Mouse (Mus musculus) liver, embryonic 13.5 days (tissue): ENCODE data around the gene Ube2z. TPM values are rescaled to one million over a fixed set of nuclear protein-coding genes. Genes with fewer than 3 reads are reported as not detected.
A peak's percentile ranks its signal among the peaks of the same experiment; 100 is the strongest.

Experiments
- ATAC-seq: fragments of 200-750 bp; cut with Nextera tagmentation; 2 replicates; pipeline ENCODE4 v1.8.0; 2017; ENCODE audit warnings: low read depth, mild to moderate bottlenecking, moderate number of reproducible peaks, moderate library complexity
- DNase-seq: peaks from one replicate; pipeline ENCODE4 v3.0.0; 2022
- H3K27ac ChIP-seq: fragments of 300-500 bp; sonication (generic); 2 replicates; pipeline ENCODE4 v1.5.1; 2015; ENCODE audit warnings: moderate library complexity, mild to moderate bottlenecking, inconsistent platforms
- H3K27me3 ChIP-seq: fragments of 300-500 bp; sonication (generic); 2 replicates; pipeline ENCODE4 v1.6.1; 2015; ENCODE audit warnings: mild to moderate bottlenecking, inconsistent platforms
- H3K36me3 ChIP-seq: fragments of 300-500 bp; sonication (generic); 2 replicates; pipeline ENCODE4 v1.6.1; 2015; ENCODE audit warnings: mild to moderate bottlenecking, inconsistent platforms
- H3K4me1 ChIP-seq: fragments of 300-500 bp; sonication (generic); replicated peaks from 2 replicates; pipeline ENCODE4 v1.6.1; 2015; ENCODE audit warnings: inconsistent platforms
- H3K4me2 ChIP-seq: fragments of 300-500 bp; sonication (generic); 2 replicates; pipeline ENCODE4 v1.6.1; 2015; ENCODE audit warnings: inconsistent platforms, mild to moderate bottlenecking, moderate library complexity
- H3K4me3 ChIP-seq: fragments of 300-500 bp; sonication (generic); replicated peaks from 2 replicates; pipeline ENCODE4 v1.5.1; 2015; ENCODE audit warnings: mild to moderate bottlenecking, inconsistent platforms
- H3K9ac ChIP-seq: fragments of 300-500 bp; sonication (generic); 2 replicates; pipeline ENCODE4 v1.6.1; 2015; ENCODE audit warnings: mild to moderate bottlenecking, inconsistent platforms
- H3K9me3 ChIP-seq: fragments of 300-500 bp; sonication (generic); replicated peaks from 2 replicates; pipeline ENCODE4 v1.6.1; 2016; ENCODE audit warnings: inconsistent platforms
- WGBS: fragments of 180-500 bp; shearing (Covaris S2); methylation state at CpG from one replicate; pipeline ENCODE4 v1.1.7; 2015; ENCODE audit not compliant: insufficient replicate concordance; 5-methylcytosine and 5-hydroxymethylcytosine counted together
- polyA plus RNA-seq: library from polyadenylated mRNA; unstranded; fragments of >200 nt; fragmentation: Nextera tagmentation; extraction: Ambion mirVana; gene quantifications from 2 replicates; pipeline ENCODE4 v1.2.1, GENCODE M21; 2015

The Ube2z gene
- polyA plus RNA-seq, 1 experiment from 2014 or later = 13.7 TPM

DNA sequence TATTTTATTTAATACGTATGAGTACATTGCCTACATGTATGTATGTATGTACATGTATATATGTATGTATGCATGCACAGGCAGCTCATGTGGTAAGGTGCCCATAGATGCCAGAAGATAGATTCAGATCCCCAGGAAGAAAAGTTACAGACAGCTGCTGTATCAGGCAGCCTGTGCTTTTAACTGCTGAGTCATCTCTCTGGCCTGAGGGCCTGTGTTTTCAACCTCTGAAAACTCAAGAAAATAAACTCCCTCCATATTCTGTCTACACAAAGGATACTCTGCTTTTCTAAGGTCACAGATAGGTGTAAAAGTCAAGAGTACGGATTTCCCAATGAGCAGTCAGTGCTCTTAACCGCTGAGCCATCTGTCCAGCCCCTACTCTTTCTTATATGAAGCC is 14.3 kb downstream of the Ube2z start:
- peak overlapping the region; percentile 47; the same call in 1 of the 2 replicates for H3K27ac ChIP-seq
- 85% methylated on average over 3 of the region's 3 CpGs for whole genome bisulfite sequencing
- H3K9ac ChIP-seq = no peak overlapping the region
- no peaks in the 10 kb centered on the region for H3K27me3 ChIP-seq
- no peak overlapping the region for H3K4me3 ChIP-seq
- H3K4me1 ChIP-seq = peaks cover 15% of the 10 kb centered on the region; the same call in 1 of the 2 replicates
- ATAC-seq (no peak), DNase-seq (no peak)
- H3K9me3 ChIP-seq = no peaks in the 10 kb centered on the region
- H3K36me3 ChIP-seq = peaks cover 96% of the 10 kb centered on the region
- H3K4me2 ChIP-seq = no peak overlapping the region

DNA sequence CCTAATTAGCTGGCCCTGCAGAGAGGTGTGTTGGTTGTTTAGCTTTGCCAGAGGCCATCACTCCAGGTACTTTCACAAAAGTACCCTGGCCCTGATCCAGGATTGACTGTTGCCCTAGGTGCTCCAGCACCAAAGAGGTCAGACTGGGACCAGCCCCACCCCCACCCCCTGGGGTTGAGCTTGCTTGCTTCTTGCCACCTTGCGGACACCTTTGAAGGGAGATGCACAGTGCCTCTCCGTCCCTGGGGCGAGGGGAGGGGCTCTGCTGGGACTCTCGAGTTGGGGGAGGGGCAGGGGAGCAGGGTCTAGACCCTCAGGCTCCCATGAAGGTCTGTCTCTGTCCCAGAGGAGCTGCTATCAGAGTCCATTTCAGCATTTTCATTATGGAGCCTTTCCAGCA is 15.2 kb downstream of the Ube2z start:
- Histone ChIP-seq H3K27ac (no peak overlapping the region), H3K9me3 (no peaks in the 10 kb centered on the region), H3K4me2 (no peak overlapping the region), H3K4me1 (peaks cover 15% of the 10 kb centered on the region; the same call in 1 of the 2 replicates), H3K36me3 (peaks cover 96% of the 10 kb centered on the region), H3K27me3 (no peaks in the 10 kb centered on the region), H3K4me3 (no peak overlapping the region), H3K9ac (no peak overlapping the region)
- DNase-seq (no peak), ATAC-seq (no peak)
- WGBS = 89% methylated on average over 4 of the region's 4 CpGs

DNA sequence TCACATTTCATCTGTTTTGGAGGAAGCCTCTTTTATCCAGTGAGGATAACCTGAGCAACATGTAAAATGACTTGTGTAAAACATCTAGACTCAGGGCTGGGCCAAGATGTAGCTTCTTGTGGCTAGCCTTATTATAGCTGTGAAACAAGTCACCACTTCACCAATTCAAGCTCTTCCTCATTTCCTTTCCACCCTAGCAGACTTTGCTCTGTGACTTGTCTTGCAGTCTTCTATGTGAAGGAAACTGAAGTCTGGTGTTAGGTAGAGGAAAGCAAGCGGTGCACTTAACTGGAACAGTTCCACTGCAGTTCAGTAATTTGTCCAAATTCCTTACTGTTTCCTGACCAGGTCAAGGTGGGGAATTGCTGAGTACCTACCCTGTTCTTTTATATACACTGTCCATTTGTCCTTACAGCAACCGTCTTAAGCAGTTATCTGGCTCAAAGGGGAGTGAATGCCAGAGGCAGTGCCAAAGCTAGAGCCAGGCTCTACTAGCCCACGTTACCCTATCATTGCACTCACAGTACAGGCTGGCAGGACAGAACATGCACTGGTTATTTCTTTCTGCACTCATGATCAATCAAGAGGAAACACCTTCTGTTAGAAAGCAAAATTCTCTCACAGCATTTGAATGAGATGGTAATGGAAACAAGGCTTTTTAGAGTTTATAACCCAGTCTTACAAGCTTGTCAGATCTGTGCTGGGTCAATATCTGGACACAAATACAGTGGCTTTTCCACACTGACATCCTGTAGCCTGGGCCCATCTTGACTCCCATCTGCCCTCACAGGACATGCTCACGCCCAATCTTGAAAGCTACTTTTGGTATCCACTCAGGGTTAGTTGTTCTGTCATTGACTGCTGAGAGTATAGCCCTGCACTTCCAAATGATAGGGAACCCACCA is 17.5 kb downstream of the Ube2z start:
- H3K4me3 ChIP-seq = no peak overlapping the region
- whole genome bisulfite sequencing = 75% methylated on average over 4 of the region's 4 CpGs
- no peaks in the 10 kb centered on the region for H3K27me3 ChIP-seq
- ATAC-seq (no peak), DNase-seq (no peak)
- H3K4me2 ChIP-seq = no peak overlapping the region
- H3K4me1 ChIP-seq = peaks cover 15% of the 10 kb centered on the region; the same call in 1 of the 2 replicates
- H3K27ac ChIP-seq = no peak overlapping the region
- no peak overlapping the region for H3K9ac ChIP-seq
- no peaks in the 10 kb centered on the region for H3K9me3 ChIP-seq
- H3K36me3 ChIP-seq = peaks cover 96% of the 10 kb centered on the region

DNA sequence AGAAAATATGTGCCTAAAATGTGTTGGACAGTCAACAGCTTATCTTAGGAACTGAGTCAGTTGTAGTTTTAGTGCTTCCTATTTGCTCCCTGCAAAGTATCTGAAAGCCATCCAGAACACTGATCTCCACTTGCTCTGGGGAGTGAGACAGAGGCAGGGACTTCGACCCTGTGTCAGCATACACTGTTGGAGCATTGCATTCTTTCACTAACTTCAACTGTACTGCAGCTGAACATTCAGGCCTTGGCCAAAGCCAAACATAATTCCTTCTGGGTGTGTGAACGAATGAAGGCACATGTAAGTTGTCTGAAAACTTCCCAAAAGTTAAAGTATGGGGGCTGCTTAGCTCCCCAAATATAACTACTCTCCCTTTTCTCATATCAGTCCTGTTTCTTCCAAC is 18.4 kb downstream of the Ube2z start:
- no peak overlapping the region for H3K4me3 ChIP-seq
- H3K27me3 ChIP-seq = no peaks in the 10 kb centered on the region
- peaks cover 91% of the 10 kb centered on the region for H3K36me3 ChIP-seq
- no peaks in the 10 kb centered on the region for H3K9me3 ChIP-seq
- no peak overlapping the region for H3K4me2 ChIP-seq
- H3K9ac ChIP-seq = no peak overlapping the region
- 67% methylated on average over 2 of the region's 2 CpGs for WGBS
- DNase-seq = no peak
- peaks cover 15% of the 10 kb centered on the region; the same call in 1 of the 2 replicates for H3K4me1 ChIP-seq
- H3K27ac ChIP-seq = peak overlapping the region; percentile 31; the same call in 1 of the 2 replicates
- no peak for ATAC-seq

DNA sequence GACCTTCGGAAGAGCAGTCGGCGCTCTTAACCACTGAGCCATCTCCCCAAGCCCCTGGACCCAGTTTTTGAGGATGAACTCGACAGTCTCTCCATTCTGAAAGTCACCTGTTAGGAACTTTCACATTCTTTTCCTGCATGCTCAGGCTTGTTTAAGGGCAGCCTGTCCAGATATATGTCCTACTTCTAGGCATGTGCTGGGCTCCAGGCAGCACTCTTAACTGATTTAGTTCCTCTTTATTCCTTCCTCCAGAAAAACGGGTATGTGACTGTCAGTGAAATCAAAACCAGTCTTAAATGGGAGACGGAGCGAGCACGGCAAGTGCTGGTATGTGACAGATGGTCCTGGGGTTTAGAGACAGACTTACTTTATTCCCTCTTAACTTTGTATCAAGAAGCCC is 19.2 kb downstream of the Ube2z start:
- H3K4me3 ChIP-seq = no peak overlapping the region
- no peak overlapping the region for H3K27ac ChIP-seq
- H3K4me2 ChIP-seq = no peak overlapping the region
- no peak overlapping the region for H3K9ac ChIP-seq
- H3K27me3 ChIP-seq = no peaks in the 10 kb centered on the region
- DNase-seq (no peak), ATAC-seq (no peak)
- peaks cover 15% of the 10 kb centered on the region; the same call in 1 of the 2 replicates for H3K4me1 ChIP-seq
- H3K36me3 ChIP-seq = peaks cover 88% of the 10 kb centered on the region
- H3K9me3 ChIP-seq = no peaks in the 10 kb centered on the region
- 80% methylated on average over 8 of the region's 8 CpGs for WGBS

GRCm38 (mm10) chr11:96044803-96045567 is 20.2 kb downstream of the Ube2z start:
- H3K27me3 ChIP-seq = no peaks in the 10 kb centered on the region
- H3K27ac ChIP-seq = no peak overlapping the region
- no peak overlapping the region for H3K4me2 ChIP-seq
- H3K36me3 ChIP-seq = peaks cover 83% of the 10 kb centered on the region
- H3K4me3 ChIP-seq = no peak overlapping the region
- H3K9me3 ChIP-seq = no peaks in the 10 kb centered on the region
- H3K9ac ChIP-seq = no peak overlapping the region
- H3K4me1 ChIP-seq = peaks cover 15% of the 10 kb centered on the region; the same call in 1 of the 2 replicates
- ATAC-seq (no peak), DNase-seq (no peak)
- 89% methylated on average over 11 of the region's 11 CpGs for WGBS

DNA sequence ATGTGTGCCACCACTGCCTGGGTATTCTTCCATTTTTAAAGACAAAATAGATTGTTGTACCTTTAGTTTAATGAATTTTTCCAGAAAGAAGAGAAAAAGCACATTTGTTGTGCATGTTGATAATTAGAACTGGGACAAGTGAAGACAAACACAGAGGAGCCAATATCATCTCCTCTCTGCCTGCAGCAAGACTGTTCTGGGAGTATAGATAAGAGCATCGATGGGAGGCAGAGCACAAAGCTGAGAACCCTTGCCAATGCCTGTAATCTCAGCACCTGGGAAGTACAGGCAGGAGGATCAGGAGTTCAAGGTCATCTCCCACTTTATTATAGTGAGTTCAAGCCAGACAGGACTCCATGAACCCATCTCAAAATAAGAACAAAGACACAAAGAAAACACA is 26.6 kb downstream of the Ube2z start:
- Histone ChIP-seq H3K36me3 (peaks cover 49% of the 10 kb centered on the region), H3K4me3 (no peak overlapping the region), H3K4me1 (peaks cover 47% of the 10 kb centered on the region), H3K4me2 (no peak overlapping the region), H3K27me3 (no peaks in the 10 kb centered on the region), H3K9me3 (no peaks in the 10 kb centered on the region), H3K27ac (peak overlapping the region; percentile 43; the same call in 1 of the 2 replicates), H3K9ac (no peak overlapping the region)
- DNase-seq (peak; percentile 12), ATAC-seq (no peak)
- WGBS = 12% methylated on average over 1 of the region's 1 CpGs

- H3K4me2 ChIP-seq = no peak overlapping the region
- H3K9ac ChIP-seq = no peak overlapping the region
- DNase-seq (no peak), ATAC-seq (no peak)
- no peak overlapping the region for H3K4me3 ChIP-seq
- peaks cover 41% of the 10 kb centered on the region for H3K36me3 ChIP-seq
- no peak overlapping the region for H3K27ac ChIP-seq
- H3K4me1 ChIP-seq = peaks cover 48% of the 10 kb centered on the region
- H3K27me3 ChIP-seq = no peaks in the 10 kb centered on the region
- no peaks in the 10 kb centered on the region for H3K9me3 ChIP-seq
- WGBS = 55% methylated on average over 5 of the region's 5 CpGs
Observed at GRCm38 (mm10) chr11:96037499-96037898, 27.7 kb downstream of the Ube2z start.

DNA sequence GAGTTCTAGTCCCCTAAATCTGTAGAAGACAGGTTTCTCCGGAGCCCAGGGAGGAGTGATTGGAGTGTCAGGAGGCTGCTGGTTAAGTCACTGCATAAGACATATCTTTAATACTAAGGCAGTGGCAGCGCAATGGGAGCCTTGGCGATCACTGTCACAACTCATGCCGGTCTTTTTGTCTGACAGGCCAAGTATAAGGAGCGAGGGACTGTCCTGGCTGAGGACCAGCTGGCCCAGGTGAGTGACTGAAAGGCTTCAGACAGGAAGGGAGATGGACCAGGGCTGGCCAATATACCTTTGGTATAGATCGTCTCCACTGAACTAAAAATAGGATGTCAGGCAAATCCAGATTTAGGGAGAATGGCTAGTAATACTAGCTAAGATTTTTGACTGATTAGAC is 30.1 kb downstream of the Ube2z start:
- Histone ChIP-seq H3K27me3 (no peaks in the 10 kb centered on the region), H3K36me3 (peaks cover 28% of the 10 kb centered on the region), H3K9me3 (no peaks in the 10 kb centered on the region), H3K4me2 (peak overlapping the region; percentile 86), H3K4me1 (peaks cover 55% of the 10 kb centered on the region), H3K27ac (peak overlapping the region; percentile 35), H3K4me3 (peak overlapping the region; percentile 91), H3K9ac (peak overlapping the region; percentile 88)
- DNase-seq (no peak), ATAC-seq (peak; percentile 37)
- 4% methylated on average over 6 of the region's 6 CpGs for WGBS

DNA sequence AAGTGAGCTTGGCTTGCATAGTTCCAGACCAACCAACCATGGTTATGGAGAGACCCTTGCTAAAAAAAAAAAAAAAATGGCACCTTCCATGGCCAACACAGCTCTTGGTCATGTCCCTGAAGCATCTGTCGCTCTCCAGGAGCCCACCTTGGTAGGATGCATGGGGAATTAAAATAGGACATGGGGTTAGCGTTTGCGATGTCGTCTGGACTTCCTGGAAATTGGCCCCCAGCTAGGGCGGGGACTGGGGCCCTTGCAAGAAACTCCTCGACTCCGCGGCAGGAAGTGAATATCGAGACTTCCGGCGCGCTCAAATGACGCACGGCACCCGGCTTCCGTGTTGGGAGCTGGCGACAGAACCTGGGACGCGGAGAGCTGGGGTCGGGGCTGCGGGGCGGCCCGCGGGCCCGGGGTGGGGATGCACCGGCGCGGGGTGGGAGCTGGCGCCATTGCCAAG is 30.6 kb downstream of the Ube2z start, which contains the start of gene Snf8:
Snf8 (plus strand) TSS at position 290 of the 457 bp plus-strand sequence.
- Histone ChIP-seq H3K4me3 (peak within 1 kb of the TSS; percentile 91), H3K27me3 (no peaks in the 10 kb centered on the region), H3K4me2 (peak within 1 kb of the TSS; percentile 86), H3K36me3 (peaks cover 25% of the 10 kb centered on the region), H3K27ac (peak within 1 kb of the TSS; percentile 67), H3K9me3 (no peaks in the 10 kb centered on the region), H3K4me1 (peaks cover 57% of the 10 kb centered on the region), H3K9ac (peak within 1 kb of the TSS; percentile 88)
- peak; percentile 91 for DNase-seq
- peak; percentile 86 for ATAC-seq
- 1% methylated on average over 29 of the region's 29 CpGs for WGBS

DNA sequence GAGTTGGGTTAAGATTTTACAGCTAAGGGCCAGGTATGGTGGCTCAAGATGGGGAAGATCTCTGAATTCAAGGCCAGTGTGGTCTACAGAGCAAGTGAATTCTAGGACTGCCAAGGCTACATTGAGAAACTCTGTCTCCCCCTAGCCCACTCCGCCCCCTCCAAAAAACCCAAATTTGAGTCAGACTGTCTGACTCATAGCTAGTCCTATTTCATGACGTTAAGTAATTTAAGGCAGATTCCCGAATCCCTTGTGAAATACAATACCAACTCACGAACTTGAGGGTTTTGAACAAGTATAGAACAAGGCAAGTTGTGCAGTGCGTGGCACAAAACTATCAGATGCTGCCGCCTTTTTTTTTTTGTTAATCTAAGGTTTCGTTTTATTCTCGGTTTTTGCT is 31.1 kb downstream of the Ube2z start:
- Histone ChIP-seq H3K9me3 (no peaks in the 10 kb centered on the region), H3K27me3 (no peaks in the 10 kb centered on the region), H3K4me3 (peak overlapping the region; percentile 91), H3K4me1 (peaks cover 56% of the 10 kb centered on the region), H3K36me3 (peaks cover 21% of the 10 kb centered on the region), H3K27ac (peak overlapping the region; percentile 67), H3K9ac (peak overlapping the region; percentile 88), H3K4me2 (peak overlapping the region; percentile 86)
- WGBS = 33% methylated on average over 8 of the region's 8 CpGs
- DNase-seq (no peak), ATAC-seq (no peak)
